Mouse (Mus musculus): ENCODE data around the gene Enox1. TPM values are rescaled to one million over a fixed set of nuclear protein-coding genes. Genes with fewer than 3 reads are reported as not detected.

Enox1 gene
- polyA plus RNA-seq, 1 experiment from 2014 or later: 6.6 TPM

- Histone ChIP-seq H3K9ac (ENCODE audit: low read depth, low read length) (no peak overlapping the region), H3K4me3 (replicated peaks; ENCODE audit: low read depth, low read length) (no peak overlapping the region), H3K4me2 (ENCODE audit: low read length) (no peak overlapping the region), H3K4me1 (replicated peaks; ENCODE audit: insufficient read depth, low read length) (no peaks in the 10 kb centered on the region), H3K27ac (no peak overlapping the region), H3K9me3 (replicated peaks; ENCODE audit: low read length) (no peaks in the 10 kb centered on the region), H3K27me3 (ENCODE audit: insufficient read depth, low read length) (no peaks in the 10 kb centered on the region), H3K36me3 (ENCODE audit: insufficient read depth, low read length) (no peaks in the 10 kb centered on the region)
- no peak for TF ChIP-seq CTCF (IDR thresholded peaks at IDR 0.05; ENCODE audit: low read depth)
- DNase-seq (ENCODE audit: low spot score) (no peak), ATAC-seq (replicated peaks; ENCODE audit: low FRiP score, low read depth) (no peak)
- 55% methylated on average over 3 of the region's 3 CpGs for WGBS
Measured at GRCm38 (mm10) chr14:77377439-77377838, 220.9 kb downstream of the Enox1 start.

GRCm38 (mm10) chr14:77377873-77378272, 221.3 kb downstream of the Enox1 start:
- Histone ChIP-seq H3K4me3 (replicated peaks; ENCODE audit: low read depth, low read length) (no peak overlapping the region), H3K27me3 (ENCODE audit: insufficient read depth, low read length) (no peaks in the 10 kb centered on the region), H3K36me3 (ENCODE audit: insufficient read depth, low read length) (no peaks in the 10 kb centered on the region), H3K4me1 (replicated peaks; ENCODE audit: insufficient read depth, low read length) (no peaks in the 10 kb centered on the region), H3K27ac (no peak overlapping the region), H3K9me3 (replicated peaks; ENCODE audit: low read length) (no peaks in the 10 kb centered on the region), H3K4me2 (ENCODE audit: low read length) (no peak overlapping the region), H3K9ac (ENCODE audit: low read depth, low read length) (no peak overlapping the region)
- 47% methylated on average over 5 of the region's 5 CpGs for WGBS
- DNase-seq (ENCODE audit: low spot score) (no peak), ATAC-seq (replicated peaks; ENCODE audit: low FRiP score, low read depth) (no peak)
- TF ChIP-seq CTCF (IDR thresholded peaks at IDR 0.05; ENCODE audit: low read depth): no peak

GRCm38 (mm10) chr14:77381532-77381931, 225.0 kb downstream of the Enox1 start:
- H3K4me3 ChIP-seq (replicated peaks; ENCODE audit: low read depth, low read length): no peak overlapping the region
- H3K9ac ChIP-seq (ENCODE audit: low read depth, low read length): no peak overlapping the region
- DNase-seq (ENCODE audit: low spot score) (no peak), ATAC-seq (replicated peaks; ENCODE audit: low FRiP score, low read depth) (no peak; the same call in 1 of the 2 replicates)
- H3K27me3 ChIP-seq (ENCODE audit: insufficient read depth, low read length): no peaks in the 10 kb centered on the region
- H3K9me3 ChIP-seq (replicated peaks; ENCODE audit: low read length): no peaks in the 10 kb centered on the region
- WGBS: 28% methylated on average over 2 of the region's 2 CpGs
- no peaks in the 10 kb centered on the region for H3K4me1 ChIP-seq (replicated peaks; ENCODE audit: insufficient read depth, low read length)
- no peak overlapping the region for H3K27ac ChIP-seq
- no peak overlapping the region for H3K4me2 ChIP-seq (ENCODE audit: low read length)
- no peak for TF ChIP-seq CTCF (IDR thresholded peaks at IDR 0.05; ENCODE audit: low read depth)
- no peaks in the 10 kb centered on the region for H3K36me3 ChIP-seq (ENCODE audit: insufficient read depth, low read length)

- no peak for ATAC-seq (replicated peaks; ENCODE audit: low FRiP score, low read depth)
- Histone ChIP-seq H3K9me3 (replicated peaks; ENCODE audit: low read length) (no peaks in the 10 kb centered on the region), H3K27me3 (ENCODE audit: insufficient read depth, low read length) (no peaks in the 10 kb centered on the region), H3K27ac (no peak overlapping the region), H3K4me3 (replicated peaks; ENCODE audit: low read depth, low read length) (no peak overlapping the region), H3K9ac (ENCODE audit: low read depth, low read length) (no peak overlapping the region), H3K36me3 (ENCODE audit: insufficient read depth, low read length) (no peaks in the 10 kb centered on the region), H3K4me2 (ENCODE audit: low read length) (no peak overlapping the region), H3K4me1 (replicated peaks; ENCODE audit: insufficient read depth, low read length) (no peaks in the 10 kb centered on the region)
- no peak for TF ChIP-seq CTCF (IDR thresholded peaks at IDR 0.05; ENCODE audit: low read depth)
- no peak for DNase-seq (ENCODE audit: low spot score)
- WGBS: 26% methylated on average over 9 of the region's 9 CpGs
Measured at GRCm38 (mm10) chr14:77385621-77386020, 229.1 kb downstream of the Enox1 start.

GRCm38 (mm10) chr14:77387877-77388276, 231.3 kb downstream of the Enox1 start:
- no peak for TF ChIP-seq CTCF (IDR thresholded peaks at IDR 0.05; ENCODE audit: low read depth)
- H3K4me2 ChIP-seq (ENCODE audit: low read length): no peak overlapping the region
- H3K4me1 ChIP-seq (replicated peaks; ENCODE audit: insufficient read depth, low read length): no peaks in the 10 kb centered on the region
- H3K4me3 ChIP-seq (replicated peaks; ENCODE audit: low read depth, low read length): no peak overlapping the region
- ATAC-seq (replicated peaks; ENCODE audit: low FRiP score, low read depth) (no peak), DNase-seq (ENCODE audit: low spot score) (no peak)
- H3K36me3 ChIP-seq (ENCODE audit: insufficient read depth, low read length): no peaks in the 10 kb centered on the region
- no peaks in the 10 kb centered on the region for H3K9me3 ChIP-seq (replicated peaks; ENCODE audit: low read length)
- no peak overlapping the region for H3K27ac ChIP-seq
- no peak overlapping the region for H3K9ac ChIP-seq (ENCODE audit: low read depth, low read length)
- no peaks in the 10 kb centered on the region for H3K27me3 ChIP-seq (ENCODE audit: insufficient read depth, low read length)
- WGBS: 94% methylated on average over 2 of the region's 2 CpGs

- Histone ChIP-seq H3K27ac (no peak overlapping the region), H3K4me2 (ENCODE audit: low read length) (no peak overlapping the region), H3K9ac (ENCODE audit: low read depth, low read length) (no peak overlapping the region), H3K4me3 (replicated peaks; ENCODE audit: low read depth, low read length) (no peak overlapping the region), H3K9me3 (replicated peaks; ENCODE audit: low read length) (no peaks in the 10 kb centered on the region), H3K4me1 (replicated peaks; ENCODE audit: insufficient read depth, low read length) (no peaks in the 10 kb centered on the region), H3K36me3 (ENCODE audit: insufficient read depth, low read length) (no peaks in the 10 kb centered on the region), H3K27me3 (ENCODE audit: insufficient read depth, low read length) (no peaks in the 10 kb centered on the region)
- 80% methylated on average over 5 of the region's 5 CpGs for WGBS
- DNase-seq (ENCODE audit: low spot score) (no peak), ATAC-seq (replicated peaks; ENCODE audit: low FRiP score, low read depth) (no peak)
- no peak for TF ChIP-seq CTCF (IDR thresholded peaks at IDR 0.05; ENCODE audit: low read depth)
Measured at GRCm38 (mm10) chr14:77389276-77389675, 232.7 kb downstream of the Enox1 start.

- H3K4me1 ChIP-seq (replicated peaks; ENCODE audit: insufficient read depth, low read length): no peaks in the 10 kb centered on the region
- no peak for TF ChIP-seq CTCF (IDR thresholded peaks at IDR 0.05; ENCODE audit: low read depth)
- H3K9ac ChIP-seq (ENCODE audit: low read depth, low read length): no peak overlapping the region
- H3K9me3 ChIP-seq (replicated peaks; ENCODE audit: low read length): no peaks in the 10 kb centered on the region
- DNase-seq (ENCODE audit: low spot score) (no peak), ATAC-seq (replicated peaks; ENCODE audit: low FRiP score, low read depth) (no peak)
- no peak overlapping the region for H3K4me2 ChIP-seq (ENCODE audit: low read length)
- no peaks in the 10 kb centered on the region for H3K36me3 ChIP-seq (ENCODE audit: insufficient read depth, low read length)
- H3K27ac ChIP-seq: no peak overlapping the region
- no peaks in the 10 kb centered on the region for H3K27me3 ChIP-seq (ENCODE audit: insufficient read depth, low read length)
- H3K4me3 ChIP-seq (replicated peaks; ENCODE audit: low read depth, low read length): no peak overlapping the region
- WGBS: 91% methylated on average over 1 of the region's 1 CpGs
Measured at GRCm38 (mm10) chr14:77392476-77392875, 235.9 kb downstream of the Enox1 start.

All from kidney, postnatal 0 days (tissue).